Mouse (Mus musculus) E14TG2a.4 (cell line): ENCODE data around the gene Gm10518.
A peak's percentile ranks its signal among the peaks of the same experiment; 100 is the strongest.

Source experiments
- H3K27me3 ChIP-seq: 2 replicates; pipeline ENCODE4 v1.6.1; 2014; ENCODE audit warnings: low read length, control low read depth; ENCODE audit not compliant: insufficient read depth
- H3K36me3 ChIP-seq: 2 replicates; pipeline ENCODE4 v1.6.1; 2014; ENCODE audit warnings: low read length, control low read depth; ENCODE audit not compliant: insufficient read depth
- H3K4me1 ChIP-seq: replicated peaks from 2 replicates; pipeline ENCODE4 v1.6.1; 2014; ENCODE audit warnings: low read depth, low read length, control low read depth
- H3K4me3 ChIP-seq: replicated peaks from 2 replicates; pipeline ENCODE4 v1.5.1; 2014; ENCODE audit warnings: mild to moderate bottlenecking, low read length
- H3K9me3 ChIP-seq: 2 replicates; pipeline ENCODE4 v1.6.1; 2014; ENCODE audit warnings: low read length, control low read depth
- CTCF ChIP-seq: conservative IDR thresholded peaks from 2 replicates; pipeline ENCODE4 v1.5.1; 2014; ENCODE audit warnings: low read length
- NANOG ChIP-seq: IDR thresholded peaks from 2 replicates; pipeline ENCODE4 v1.6.1; 2014; ENCODE audit warnings: borderline replicate concordance, low read length, mixed read lengths
- POU5F1 ChIP-seq: IDR thresholded peaks from 2 replicates; pipeline ENCODE4 v1.6.1; 2014; ENCODE audit warnings: low read length, borderline replicate concordance

Gm10518 gene

GRCm38 (mm10) chr1:179802610-179803512 is at the start of gene Gm10518:
Gene Gm10518, plus strand, starts transcription at chr1:179803376.
- peaks cover 28% of the 10 kb centered on the region for H3K4me1 ChIP-seq
- peaks cover 31% of the 10 kb centered on the region for H3K36me3 ChIP-seq
- TF ChIP-seq POU5F1 (no peak), NANOG (no peak), CTCF (no peak)
- H3K4me3 ChIP-seq, result peak within 1 kb of the TSS; percentile 93
- no peaks in the 10 kb centered on the region for H3K9me3 ChIP-seq
- H3K27me3 ChIP-seq, result no peaks in the 10 kb centered on the region

DNA sequence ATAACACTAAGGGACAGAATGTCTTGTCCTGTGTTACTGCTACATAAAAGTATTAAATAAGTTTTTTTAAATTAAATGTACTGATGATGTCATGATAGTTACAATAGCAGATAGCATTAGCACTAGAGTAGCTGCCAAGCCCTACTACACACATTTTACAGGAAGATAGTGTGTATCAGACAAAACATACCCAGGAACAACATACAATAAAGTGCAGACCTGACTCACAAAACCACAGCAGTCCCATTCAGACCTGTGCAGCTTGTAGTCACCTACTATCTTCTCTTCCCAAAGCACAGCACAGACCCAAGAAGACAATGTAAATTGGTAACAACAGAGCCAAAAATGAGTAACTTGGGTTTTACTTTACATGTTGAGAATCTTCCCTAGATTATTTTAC is 46.7 kb upstream of the Gm10518 start:
- no peak overlapping the region for H3K4me3 ChIP-seq
- no peaks in the 10 kb centered on the region for H3K9me3 ChIP-seq
- no peak for TF ChIP-seq NANOG
- TF ChIP-seq CTCF, result no peak
- TF ChIP-seq POU5F1, result no peak
- no peaks in the 10 kb centered on the region for H3K4me1 ChIP-seq
- no peaks in the 10 kb centered on the region for H3K27me3 ChIP-seq
- H3K36me3 ChIP-seq, result peaks cover 98% of the 10 kb centered on the region

DNA sequence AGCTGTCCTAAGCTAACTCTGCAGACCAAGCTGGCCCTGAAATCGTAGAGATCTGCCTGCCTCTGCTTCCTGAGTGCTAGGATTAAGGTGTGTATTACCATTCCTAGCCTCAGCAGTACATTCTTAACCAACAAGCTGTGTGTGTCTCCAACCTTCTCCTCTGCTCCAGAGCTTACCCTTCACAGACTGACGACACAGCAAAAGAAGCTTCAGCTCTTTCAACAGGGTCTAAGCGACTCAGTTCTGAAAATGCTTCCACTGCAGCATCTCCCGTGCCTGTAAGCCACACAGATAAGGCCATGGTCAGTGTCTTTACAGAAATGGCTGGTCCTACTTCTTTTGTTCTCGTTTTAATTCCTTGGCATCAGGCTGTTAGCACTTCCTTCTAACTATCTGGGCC is 43.1 kb upstream of the Gm10518 start:
- TF ChIP-seq NANOG (no peak), CTCF (no peak), POU5F1 (no peak)
- no peaks in the 10 kb centered on the region for H3K27me3 ChIP-seq
- H3K36me3 ChIP-seq, result peaks cover 96% of the 10 kb centered on the region
- no peaks in the 10 kb centered on the region for H3K4me1 ChIP-seq
- H3K9me3 ChIP-seq, result no peaks in the 10 kb centered on the region
- no peak overlapping the region for H3K4me3 ChIP-seq

GRCm38 (mm10) chr1:179760553-179760952 is 42.6 kb upstream of the Gm10518 start:
- no peak overlapping the region for H3K4me3 ChIP-seq
- no peaks in the 10 kb centered on the region for H3K9me3 ChIP-seq
- TF ChIP-seq POU5F1, result no peak
- TF ChIP-seq CTCF, result no peak
- no peak for TF ChIP-seq NANOG
- peaks cover 96% of the 10 kb centered on the region for H3K36me3 ChIP-seq
- no peaks in the 10 kb centered on the region for H3K4me1 ChIP-seq
- H3K27me3 ChIP-seq, result no peaks in the 10 kb centered on the region

GRCm38 (mm10) chr1:179776831-179777230 is 26.3 kb upstream of the Gm10518 start:
- Histone ChIP-seq H3K4me1 (no peaks in the 10 kb centered on the region), H3K36me3 (peaks cover 98% of the 10 kb centered on the region), H3K9me3 (no peaks in the 10 kb centered on the region), H3K4me3 (no peak overlapping the region), H3K27me3 (no peaks in the 10 kb centered on the region)
- TF ChIP-seq CTCF (no peak), POU5F1 (no peak), NANOG (no peak)

- peaks cover 99% of the 10 kb centered on the region for H3K36me3 ChIP-seq
- H3K27me3 ChIP-seq, result no peaks in the 10 kb centered on the region
- H3K4me3 ChIP-seq, result no peak overlapping the region
- no peaks in the 10 kb centered on the region for H3K9me3 ChIP-seq
- TF ChIP-seq CTCF (no peak), POU5F1 (no peak), NANOG (no peak)
- no peaks in the 10 kb centered on the region for H3K4me1 ChIP-seq
Observed at GRCm38 (mm10) chr1:179784098-179784497, 19.1 kb upstream of the Gm10518 start.

- Histone ChIP-seq H3K27me3 (no peaks in the 10 kb centered on the region), H3K36me3 (peaks cover 99% of the 10 kb centered on the region), H3K4me1 (no peaks in the 10 kb centered on the region), H3K4me3 (no peak overlapping the region), H3K9me3 (no peaks in the 10 kb centered on the region)
- TF ChIP-seq CTCF (no peak), POU5F1 (no peak), NANOG (no peak)
Observed at GRCm38 (mm10) chr1:179785502-179785901, 17.7 kb upstream of the Gm10518 start.

DNA sequence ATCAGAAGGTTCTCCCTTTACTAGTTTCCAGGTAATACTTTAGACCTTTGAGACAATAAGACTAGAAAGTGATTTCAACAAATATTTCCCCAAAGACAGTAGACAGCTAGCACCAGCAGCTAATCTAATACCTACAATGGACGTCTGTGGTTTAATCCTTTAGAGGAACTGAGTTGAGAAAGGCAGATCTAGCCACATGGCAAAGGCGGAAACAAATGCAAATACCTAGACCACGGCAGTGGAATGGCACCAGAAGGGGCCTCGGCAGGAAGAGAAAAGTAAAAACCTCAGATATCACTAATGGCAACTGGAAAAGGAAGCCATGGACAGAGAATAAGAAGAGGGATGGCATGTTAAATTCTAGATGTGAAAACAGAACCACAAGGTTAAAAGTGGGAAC is 15.9 kb upstream of the Gm10518 start:
- no peaks in the 10 kb centered on the region for H3K4me1 ChIP-seq
- H3K4me3 ChIP-seq, result no peak overlapping the region
- H3K36me3 ChIP-seq, result peaks cover 99% of the 10 kb centered on the region
- H3K27me3 ChIP-seq, result no peaks in the 10 kb centered on the region
- TF ChIP-seq POU5F1 (no peak), NANOG (no peak)
- no peaks in the 10 kb centered on the region for H3K9me3 ChIP-seq

- Histone ChIP-seq H3K36me3 (peaks cover 70% of the 10 kb centered on the region), H3K9me3 (0 out of 2 replicates have a peak, but pooled peaks cover 3% of the 10 kb centered on the region), H3K4me1 (peaks cover 23% of the 10 kb centered on the region), H3K4me3 (no peak overlapping the region), H3K27me3 (no peaks in the 10 kb centered on the region)
- TF ChIP-seq POU5F1, result no peak
- TF ChIP-seq CTCF, result no peak
- no peak for TF ChIP-seq NANOG
Observed at GRCm38 (mm10) chr1:179798794-179799193, 4.4 kb upstream of the Gm10518 start.
